Mouse (Mus musculus) heart, adult 2 months (tissue): ENCODE results near the gene Cend1. TPM values are rescaled to one million over a fixed set of nuclear protein-coding genes. Genes with fewer than 3 reads are reported as not detected.

ENCODE experiments used
- DNase-seq, 2 experiments: peaks; one replicate each; pipeline ENCODE4 v3.0.0; 2021
- H3K27ac ChIP-seq: fragments of 200-600 bp; 2 replicates; pipeline ENCODE4 v1.8.1; 2022
- H3K27me3 ChIP-seq: fragments of 200-500 bp; 2 replicates; pipeline ENCODE4 v1.6.1; 2012; ENCODE audit warnings: mild to moderate bottlenecking, low read length, inconsistent platforms, mixed read lengths; ENCODE audit not compliant: control insufficient read depth, insufficient read depth
- H3K36me3 ChIP-seq: fragments of 200-500 bp; 2 replicates; pipeline ENCODE4 v1.6.1; 2012; ENCODE audit warnings: low read length, inconsistent platforms; ENCODE audit not compliant: control insufficient read depth, insufficient read depth
- H3K4me1 ChIP-seq: fragments of 200-500 bp; 2 replicates; pipeline ENCODE4 v1.6.1; 2011; ENCODE audit warnings: low read length; ENCODE audit not compliant: control insufficient read depth, insufficient read depth
- H3K4me3 ChIP-seq: fragments of 200-600 bp; 2 replicates; pipeline ENCODE4 v1.8.1; 2022
- H3K79me2 ChIP-seq: fragments of 200-500 bp; replicated peaks from 2 replicates; pipeline ENCODE4 v1.6.1; 2012; ENCODE audit warnings: mild to moderate bottlenecking, inconsistent platforms, low read length, moderate library complexity, mixed read lengths; ENCODE audit not compliant: control insufficient read depth, insufficient read depth
- H3K9ac ChIP-seq: fragments of 200-500 bp; 2 replicates; pipeline ENCODE4 v1.6.1; 2012; ENCODE audit warnings: low read depth, mild to moderate bottlenecking, control low read depth, inconsistent platforms, low read length, mixed read lengths
- CTCF ChIP-seq: fragments of 200-600 bp; IDR thresholded peaks from 2 replicates; pipeline ENCODE4 v1.8.1; 2022; ENCODE audit warnings: antibody characterized with exemption, mild to moderate bottlenecking, moderate library complexity
- EP300 ChIP-seq: fragments of 200-500 bp; IDR thresholded peaks from 2 replicates; pipeline ENCODE4 v1.6.1; 2011; ENCODE audit warnings: low read depth, low read length, control low read depth; ENCODE audit not compliant: insufficient read depth
- POLR2A ChIP-seq: fragments of 200-500 bp; IDR thresholded peaks from 2 replicates; pipeline ENCODE4 v1.6.1; 2011; ENCODE audit warnings: mild to moderate bottlenecking, low read depth, low read length, control low read depth; ENCODE audit not compliant: insufficient read depth
- WGBS: fragments of 180-500 bp; shearing (Covaris S2); methylation state at CpG from one replicate; pipeline ENCODE4 v1.1.7; 2018; 5-methylcytosine and 5-hydroxymethylcytosine counted together
- intact Hi-C: fragments of 180-260 bp; cut with DNase I; formaldehyde crosslinking; loops from one replicate; pipeline ENCODE4 v1.15.1; 2025
- polyA plus RNA-seq: library from polyadenylated mRNA; depleted of rRNA; stranded (reverse); fragments of >200 nt; gene quantifications from 2 replicates; pipeline ENCODE4 v1.2.3, GENCODE M21; 2012
- total RNA-seq, 2 experiments: library from RNA; stranded (reverse); gene quantifications; 2 replicates each; pipeline ENCODE4 v1.2.3; 2021

Cend1 gene
- total and polyA plus RNA-seq, 3 experiments, result 1.0 to 1.8 (median 1.4) TPM

DNA sequence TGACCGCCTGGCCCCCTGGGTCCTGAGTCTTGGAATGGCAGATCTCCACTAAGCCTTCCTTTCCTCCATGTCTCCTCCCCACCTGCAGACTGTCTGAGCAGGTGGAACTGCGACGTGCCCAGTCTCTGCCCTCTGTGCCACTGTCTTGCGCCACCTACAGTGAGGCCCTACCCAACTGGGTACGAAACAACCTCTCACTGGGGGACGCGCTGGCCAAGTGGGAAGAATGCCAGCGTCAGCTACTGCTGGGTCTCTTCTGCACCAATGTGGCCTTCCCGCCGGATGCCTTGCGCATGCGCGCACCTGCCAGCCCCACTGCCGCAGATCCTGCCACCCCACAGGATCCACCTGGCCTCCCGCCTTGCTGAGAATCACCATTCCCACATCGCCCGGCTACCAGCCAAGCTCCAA lies 30.0 kb upstream of the Cend1 start:
- no peak for TF ChIP-seq CTCF
- no peak for TF ChIP-seq POLR2A
- TF ChIP-seq EP300, result no peak
- 84% methylated on average over 17 of the region's 17 CpGs for WGBS
- intact Hi-C loops, result no loop called here
- no peak overlapping the region for H3K4me3 ChIP-seq
- DNase-seq, result peak; percentile 40 to 42
- H3K27me3 ChIP-seq, result no peaks in the 10 kb centered on the region
- H3K4me1 ChIP-seq, result peaks cover 26% of the 10 kb centered on the region
- peak overlapping the region; percentile 97 for H3K27ac ChIP-seq
- H3K9ac ChIP-seq, result no peak overlapping the region
- peaks cover 5% of the 10 kb centered on the region; the same call in 1 of the 2 replicates for H3K36me3 ChIP-seq
- H3K79me2 ChIP-seq, result no peaks in the 10 kb centered on the region

DNA sequence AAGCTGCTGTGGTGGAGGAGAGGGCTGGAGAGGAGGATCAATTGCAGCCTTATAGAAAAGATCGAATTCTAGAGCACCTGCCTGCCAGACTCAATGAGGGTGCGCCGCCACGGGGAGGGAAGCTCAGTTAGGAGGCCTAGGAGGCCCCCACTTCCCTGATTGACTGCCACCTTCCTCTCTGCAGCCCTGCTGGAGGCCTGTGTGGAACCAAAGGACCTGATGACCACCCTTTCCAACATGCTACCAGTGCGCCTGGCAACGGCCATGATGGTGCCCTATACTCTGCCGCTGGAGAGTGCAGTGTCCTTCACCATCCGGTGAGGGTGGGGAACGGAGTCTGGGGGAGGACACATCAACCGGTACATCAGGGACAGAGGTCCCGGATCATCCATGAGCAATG lies 29.4 kb upstream of the Cend1 start:
- H3K36me3 ChIP-seq, result peaks cover 5% of the 10 kb centered on the region; the same call in 1 of the 2 replicates
- DNase-seq, result peak in 1 of 2 experiments; percentile 14
- WGBS, result 85% methylated on average over 11 of the region's 11 CpGs
- intact Hi-C loops, result no loop called here
- peak overlapping the region; percentile 9 for H3K27ac ChIP-seq
- peak; percentile 35; the same call in 1 of the 2 replicates for TF ChIP-seq CTCF
- TF ChIP-seq EP300, result no peak
- peaks cover 26% of the 10 kb centered on the region for H3K4me1 ChIP-seq
- no peak overlapping the region for H3K4me3 ChIP-seq
- H3K79me2 ChIP-seq, result no peaks in the 10 kb centered on the region
- H3K27me3 ChIP-seq, result no peaks in the 10 kb centered on the region
- H3K9ac ChIP-seq, result no peak overlapping the region

GRCm38 (mm10) chr7:141457986-141458660 lies 28.8 kb upstream of the Cend1 start:
- Histone ChIP-seq H3K4me3 (no peak overlapping the region), H3K36me3 (peaks cover 5% of the 10 kb centered on the region; the same call in 1 of the 2 replicates), H3K79me2 (no peaks in the 10 kb centered on the region), H3K9ac (no peak overlapping the region; the same call in 1 of the 2 replicates), H3K4me1 (peaks cover 26% of the 10 kb centered on the region), H3K27me3 (no peaks in the 10 kb centered on the region), H3K27ac (peak overlapping the region; percentile 10; the same call in 1 of the 2 replicates)
- intact Hi-C loops, result no loop called here
- DNase-seq, result peak; percentile 62 to 74
- WGBS, result 72% methylated on average over 15 of the region's 15 CpGs
- TF ChIP-seq POLR2A (0 out of 2 replicates have a peak, but pooled peaks have one; percentile 22), CTCF (peak; percentile 75), EP300 (0 out of 2 replicates have a peak, but pooled peaks have one; percentile 37)

DNA sequence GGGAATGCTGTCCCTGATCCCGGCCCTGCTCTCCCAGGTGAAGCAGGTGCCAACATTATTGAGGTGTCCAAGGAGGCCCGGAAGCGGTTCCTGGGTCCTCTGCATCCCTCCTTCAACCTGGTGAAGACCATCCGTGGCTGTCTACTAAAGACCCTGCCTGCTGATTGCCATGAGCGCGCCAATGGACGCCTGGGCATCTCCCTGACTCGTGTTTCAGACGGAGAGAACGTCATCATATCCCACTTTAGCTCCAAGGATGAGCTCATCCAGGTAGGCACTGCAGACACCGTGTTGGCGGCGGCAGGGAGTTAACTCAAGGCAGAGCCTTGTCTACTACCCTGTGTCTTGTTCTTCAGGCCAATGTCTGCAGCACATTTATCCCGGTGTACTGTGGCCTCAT lies 27.9 kb upstream of the Cend1 start:
- peak overlapping the region; percentile 100 for H3K27ac ChIP-seq
- H3K36me3 ChIP-seq, result peaks cover 5% of the 10 kb centered on the region; the same call in 1 of the 2 replicates
- H3K79me2 ChIP-seq, result no peaks in the 10 kb centered on the region
- TF ChIP-seq CTCF (no peak), EP300 (no peak), POLR2A (no peak)
- H3K27me3 ChIP-seq, result no peaks in the 10 kb centered on the region
- H3K9ac ChIP-seq, result no peak overlapping the region; the same call in 1 of the 2 replicates
- intact Hi-C loops, result no loop called here
- peak in 1 of 2 experiments; percentile 20 for DNase-seq
- 85% methylated on average over 14 of the region's 14 CpGs for WGBS
- H3K4me3 ChIP-seq, result peak overlapping the region; percentile 100; the same call in 1 of the 2 replicates
- peaks cover 24% of the 10 kb centered on the region for H3K4me1 ChIP-seq

DNA sequence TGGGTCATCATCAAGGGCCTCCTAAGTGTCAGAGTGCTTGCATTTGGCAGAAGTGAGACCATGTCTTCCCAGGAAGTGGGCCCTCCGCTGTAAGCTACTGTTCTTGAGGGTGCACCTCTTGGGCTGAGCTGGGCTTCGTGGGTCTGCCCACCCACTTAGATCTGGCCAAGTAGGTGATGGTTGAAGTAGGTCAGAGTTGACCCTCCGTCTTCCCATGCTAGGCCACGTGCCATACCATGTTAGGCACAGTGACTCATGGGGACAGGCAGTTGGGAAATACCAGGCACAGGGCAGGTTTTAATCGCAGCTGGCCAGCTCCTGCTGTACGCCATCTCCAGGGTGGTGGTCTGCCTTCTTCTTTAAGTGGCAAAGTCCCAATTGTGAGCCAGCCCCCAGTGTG lies 27.4 kb upstream of the Cend1 start:
- WGBS, result 37% methylated on average over 6 of the region's 6 CpGs
- no peaks in the 10 kb centered on the region for H3K27me3 ChIP-seq
- peaks cover 5% of the 10 kb centered on the region; the same call in 1 of the 2 replicates for H3K36me3 ChIP-seq
- peak overlapping the region; percentile 97; the same call in 1 of the 2 replicates for H3K9ac ChIP-seq
- peak overlapping the region; percentile 100 for H3K27ac ChIP-seq
- TF ChIP-seq EP300, result peak; percentile 79; the same call in 1 of the 2 replicates
- TF ChIP-seq CTCF, result no peak
- TF ChIP-seq POLR2A, result peak; percentile 19; the same call in 1 of the 2 replicates
- peak; percentile 56 to 76 for DNase-seq
- H3K4me3 ChIP-seq, result peak overlapping the region; percentile 100
- intact Hi-C loops, result no loop called here
- peaks cover 23% of the 10 kb centered on the region for H3K4me1 ChIP-seq
- no peaks in the 10 kb centered on the region for H3K79me2 ChIP-seq

GRCm38 (mm10) chr7:141455610-141456314 lies 26.5 kb upstream of the Cend1 start:
- intact Hi-C loops, result no loop called here
- H3K27ac ChIP-seq, result peak overlapping the region; percentile 100
- H3K27me3 ChIP-seq, result no peaks in the 10 kb centered on the region
- H3K36me3 ChIP-seq, result peaks cover 5% of the 10 kb centered on the region; the same call in 1 of the 2 replicates
- peak overlapping the region; percentile 97 for H3K9ac ChIP-seq
- WGBS, result under 1% methylated on average over 23 of the region's 23 CpGs
- TF ChIP-seq POLR2A (peak; percentile 75), CTCF (no peak), EP300 (peak; percentile 98)
- no peaks in the 10 kb centered on the region for H3K79me2 ChIP-seq
- H3K4me1 ChIP-seq, result peaks cover 22% of the 10 kb centered on the region
- H3K4me3 ChIP-seq, result peak overlapping the region; percentile 100
- peak; percentile 86 to 89 for DNase-seq
